Mouse (Mus musculus) frontal cortex, postnatal 14 days (tissue): ENCODE results near the gene I0C0044D17Rik.
"Not testable (repeated sequence)": the region's sequence is repeated elsewhere in the genome, so short reads cannot be mapped to it uniquely, and the experiment has no call there.

Source experiments
- DNase-seq, 2 experiments: peaks; one replicate each; pipeline ENCODE4 v3.0.0; 2022; ENCODE audit warnings: low spot score in 2 of 2

I0C0044D17Rik gene

DNA sequence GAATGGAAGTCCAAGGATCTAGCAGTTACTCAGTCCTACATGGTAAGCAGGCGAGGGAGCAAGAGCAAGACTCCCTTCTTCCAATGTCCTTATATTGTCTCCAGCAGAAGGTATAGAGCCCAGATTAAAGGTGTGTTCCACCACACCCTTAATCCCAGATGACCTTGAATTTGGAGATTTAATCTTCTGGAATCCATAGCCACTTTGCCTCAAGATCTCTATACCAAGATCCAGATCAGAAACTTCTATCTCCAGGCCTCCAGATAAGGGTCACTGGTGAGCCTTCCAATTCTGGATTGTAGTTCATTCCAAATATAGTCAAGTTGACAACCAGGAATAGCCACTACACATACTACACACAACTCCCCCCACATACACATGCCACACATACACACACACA, at the start of gene I0C0044D17Rik:
Gene I0C0044D17Rik, minus strand, starts transcription at position 101 of the 400 bp plus-strand sequence.
- not testable (repeated sequence) for DNase-seq

DNA sequence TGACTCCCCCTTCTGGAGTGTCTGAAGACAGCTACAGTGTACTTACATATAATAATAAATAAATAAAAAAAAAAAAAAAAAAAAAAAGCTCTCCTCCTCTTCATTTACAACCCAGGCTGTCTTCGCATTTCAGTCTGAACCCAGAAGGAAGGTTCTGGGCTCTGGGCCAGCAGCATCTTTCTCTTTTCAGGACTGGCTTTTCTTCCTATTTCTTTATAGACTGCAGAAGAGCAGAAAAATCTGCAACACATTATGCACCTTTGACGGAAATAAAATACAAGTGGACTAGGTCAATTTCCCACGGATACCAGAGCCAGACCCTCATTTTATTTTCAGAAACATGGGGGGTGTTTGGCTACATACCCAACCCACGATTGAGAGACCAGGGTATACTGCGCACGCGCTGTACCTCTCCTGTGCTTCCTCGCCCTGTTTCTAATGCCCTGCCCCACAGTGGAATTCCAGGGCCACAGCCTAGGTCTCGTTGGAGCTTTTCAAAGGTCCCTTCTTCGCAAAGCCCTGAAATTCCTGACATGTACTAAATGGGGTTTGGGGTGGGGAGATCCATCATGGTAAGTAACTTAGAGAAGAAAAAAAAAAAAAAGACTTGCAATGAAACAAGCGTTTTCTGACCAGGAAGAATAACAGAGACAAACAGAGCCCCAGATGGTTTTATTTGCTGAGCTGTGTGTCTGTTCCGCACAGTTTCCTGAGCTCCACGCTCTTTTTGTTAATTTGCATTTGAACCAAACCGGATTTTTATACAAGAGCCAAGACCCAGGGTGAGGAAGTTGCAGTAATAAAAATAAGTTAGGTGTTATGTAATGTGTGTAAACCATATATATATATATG, 42.0 kb upstream of the I0C0044D17Rik start:
- no peak for DNase-seq

- no peak for DNase-seq
These were observed 40.9 kb upstream of the I0C0044D17Rik start for GRCm38 (mm10) chr4:98864546-98864945.

- no peak for DNase-seq
These were observed 40.5 kb upstream of the I0C0044D17Rik start for GRCm38 (mm10) chr4:98864094-98864493.

DNA sequence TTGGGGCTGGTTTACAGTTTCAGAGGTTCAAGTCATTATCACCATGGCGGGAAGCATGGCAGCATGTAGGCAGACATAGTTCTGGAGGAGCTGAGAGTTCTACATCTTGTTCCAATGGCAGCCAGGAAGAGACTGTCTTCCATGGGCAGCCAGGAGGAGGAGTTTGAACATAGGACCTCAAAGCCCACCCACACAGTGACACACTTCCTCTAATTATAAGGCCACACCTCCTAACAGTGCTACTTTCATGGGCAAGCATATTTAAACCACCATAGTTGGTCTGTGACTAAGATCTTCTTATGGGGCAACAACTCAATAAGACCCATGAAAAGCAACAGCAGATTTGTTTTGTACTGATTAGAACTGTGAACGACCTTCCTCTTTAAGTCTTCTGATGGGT, 39.8 kb upstream of the I0C0044D17Rik start:
- no peak for DNase-seq

GRCm38 (mm10) chr4:98858151-98858855, 34.7 kb upstream of the I0C0044D17Rik start:
- no peak for DNase-seq

GRCm38 (mm10) chr4:98857037-98857648, 33.5 kb upstream of the I0C0044D17Rik start:
- no peak for DNase-seq

GRCm38 (mm10) chr4:98853926-98854325, 30.3 kb upstream of the I0C0044D17Rik start:
- no peak for DNase-seq

DNA sequence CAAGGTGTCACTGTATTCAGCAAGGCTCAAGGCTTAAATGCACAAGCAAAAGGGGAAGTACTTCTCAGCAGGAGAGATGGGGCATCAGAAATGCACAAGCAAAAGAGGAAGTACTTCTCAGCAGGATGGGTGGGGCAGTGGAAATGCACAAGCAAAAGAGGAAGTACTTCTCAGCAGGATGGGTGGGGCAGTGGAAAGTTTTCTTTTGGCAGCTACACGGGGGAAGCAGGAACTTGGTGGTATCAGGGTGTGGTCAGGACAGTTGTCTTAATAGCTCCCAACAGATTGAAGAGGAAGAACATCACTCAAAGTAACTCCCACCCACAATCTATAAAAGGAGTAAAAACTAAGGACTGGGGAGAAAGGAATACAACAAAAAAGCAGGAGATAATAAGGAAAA, 26.8 kb upstream of the I0C0044D17Rik start:
- DNase-seq: not testable (repeated sequence)

DNA sequence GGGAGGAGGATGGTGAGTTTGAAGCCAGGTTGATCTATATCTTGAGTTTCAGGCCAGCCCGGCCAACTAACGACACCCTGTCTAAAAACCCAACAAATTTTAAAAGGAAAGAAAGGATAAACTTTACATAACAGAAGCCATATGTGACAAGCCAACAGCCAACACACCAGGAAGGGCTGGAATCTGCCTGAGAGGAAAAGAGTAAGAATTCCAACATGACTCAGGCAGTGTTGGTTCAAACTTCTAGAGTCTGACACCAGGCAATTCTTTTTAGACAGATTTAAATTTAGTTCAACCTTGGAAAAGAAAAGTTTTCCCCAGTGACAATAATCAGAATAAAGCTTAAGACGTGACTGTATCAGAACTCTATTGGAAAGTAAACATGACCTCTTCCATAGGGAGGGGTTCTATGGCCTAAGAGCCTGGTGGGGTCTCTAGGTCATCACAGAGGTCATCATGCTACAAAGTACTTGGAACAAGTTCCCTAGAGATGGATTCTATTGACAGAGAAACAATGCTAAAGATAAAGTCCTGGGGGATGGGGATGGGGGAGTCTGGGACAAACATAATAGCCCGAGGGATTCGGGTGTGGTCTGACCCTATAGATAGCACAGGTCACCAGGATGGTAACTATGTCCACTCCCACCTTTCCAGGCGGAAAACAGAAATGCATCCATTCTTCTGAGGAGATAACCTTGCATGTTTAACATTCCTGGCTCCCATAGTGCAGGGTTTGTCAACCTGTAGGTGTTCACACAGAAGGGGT, 23.7 kb upstream of the I0C0044D17Rik start:
- DNase-seq: no peak

- no peak for DNase-seq
These were observed 22.8 kb upstream of the I0C0044D17Rik start for GRCm38 (mm10) chr4:98846396-98846795.

DNA sequence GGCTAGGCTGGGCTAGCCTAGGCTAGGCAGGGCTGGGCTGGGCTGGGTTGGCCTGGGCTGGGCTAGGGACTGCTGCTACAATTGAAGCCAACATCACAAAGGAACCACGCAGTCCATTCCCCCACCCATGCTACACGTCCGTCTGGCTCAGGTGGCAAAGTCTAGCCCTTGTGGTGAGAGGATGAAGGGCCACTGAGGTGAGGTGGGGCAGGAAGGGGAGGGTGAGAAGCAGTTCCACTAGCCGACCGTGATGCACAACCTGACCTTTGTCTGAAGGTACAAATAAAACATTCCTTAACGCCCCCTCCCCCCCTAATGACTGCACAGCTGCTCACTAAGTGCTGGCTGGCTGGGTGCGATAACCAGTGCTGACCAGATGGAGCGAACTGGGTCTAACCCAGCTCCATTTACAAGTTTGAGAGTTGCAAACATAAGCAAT, 22.1 kb upstream of the I0C0044D17Rik start:
- no peak for DNase-seq

DNA sequence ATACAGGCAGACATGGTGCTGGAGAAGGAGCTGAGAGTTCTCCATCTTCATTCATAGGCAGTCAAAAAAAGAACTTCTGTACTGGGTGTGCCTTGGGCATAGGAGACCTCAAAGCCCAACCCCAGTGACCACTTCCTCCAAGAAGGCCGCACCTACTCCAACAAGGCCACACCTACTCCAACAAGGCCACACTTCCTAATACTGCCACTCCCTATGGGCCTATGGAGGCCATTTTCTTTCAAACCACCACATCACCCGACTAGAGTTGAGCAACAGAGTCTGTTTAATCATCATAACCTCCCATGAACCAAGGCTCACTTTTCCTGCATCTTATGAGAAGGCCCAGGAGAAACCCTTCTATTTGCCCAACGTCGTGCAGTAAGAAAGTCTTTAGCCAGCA, 21.6 kb upstream of the I0C0044D17Rik start:
- no peak for DNase-seq

DNA sequence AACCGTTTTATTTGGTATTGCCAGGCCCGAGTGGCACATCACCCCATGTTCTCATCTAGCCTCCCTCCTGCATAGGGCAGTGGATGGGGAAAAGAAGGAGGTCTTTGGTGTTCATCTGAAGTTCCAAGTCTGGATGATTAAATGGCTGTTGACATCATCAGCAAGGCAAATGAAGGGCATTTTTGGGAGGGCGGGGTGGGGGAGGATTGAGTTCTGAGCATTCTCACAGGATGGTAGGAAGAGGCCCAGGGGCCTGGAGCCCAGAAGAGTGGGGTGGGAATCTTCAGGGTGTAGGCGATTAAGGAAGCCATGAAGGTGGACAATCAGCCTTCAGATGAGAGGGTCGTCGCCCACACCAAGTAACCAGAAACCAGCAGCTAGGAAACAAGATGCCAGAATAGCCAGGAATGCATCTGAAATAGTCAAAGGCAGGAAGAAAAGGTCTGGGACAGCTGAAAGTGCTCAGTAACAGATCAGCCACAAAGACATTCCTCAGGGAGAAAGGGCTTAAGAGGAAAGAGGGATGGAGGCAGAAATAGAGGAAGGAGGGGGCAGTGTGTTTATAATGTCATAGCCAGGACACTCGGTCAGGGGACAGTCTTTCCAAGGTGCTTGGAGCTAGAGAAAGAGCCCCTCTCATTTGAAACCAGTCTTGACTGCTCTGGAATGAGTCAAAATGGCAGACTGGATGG, 20.4 kb upstream of the I0C0044D17Rik start:
- no peak for DNase-seq

GRCm38 (mm10) chr4:98841251-98841650, 17.6 kb upstream of the I0C0044D17Rik start:
- not testable (repeated sequence) for DNase-seq

- no peak for DNase-seq
These were observed 16.9 kb upstream of the I0C0044D17Rik start for GRCm38 (mm10) chr4:98840526-98840925.

DNA sequence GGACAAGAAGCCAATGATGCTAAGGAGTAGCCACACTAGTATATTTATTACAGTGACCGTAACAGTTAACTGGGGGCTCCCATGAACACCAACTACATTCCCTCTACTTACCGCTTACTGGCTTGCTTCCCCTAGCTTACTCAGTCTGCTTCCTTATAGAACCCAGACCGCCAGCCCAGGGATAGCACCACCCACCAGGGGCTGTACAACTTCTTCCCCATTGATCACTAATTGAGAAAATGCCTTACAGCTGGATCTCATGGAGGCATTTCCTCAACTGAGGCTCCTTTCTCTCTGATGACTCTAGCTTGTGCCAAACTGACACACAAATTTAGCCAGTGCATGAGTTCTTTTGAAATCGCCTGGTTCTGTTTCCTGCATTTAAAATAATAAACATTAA, 15.3 kb upstream of the I0C0044D17Rik start:
- DNase-seq: no peak

DNA sequence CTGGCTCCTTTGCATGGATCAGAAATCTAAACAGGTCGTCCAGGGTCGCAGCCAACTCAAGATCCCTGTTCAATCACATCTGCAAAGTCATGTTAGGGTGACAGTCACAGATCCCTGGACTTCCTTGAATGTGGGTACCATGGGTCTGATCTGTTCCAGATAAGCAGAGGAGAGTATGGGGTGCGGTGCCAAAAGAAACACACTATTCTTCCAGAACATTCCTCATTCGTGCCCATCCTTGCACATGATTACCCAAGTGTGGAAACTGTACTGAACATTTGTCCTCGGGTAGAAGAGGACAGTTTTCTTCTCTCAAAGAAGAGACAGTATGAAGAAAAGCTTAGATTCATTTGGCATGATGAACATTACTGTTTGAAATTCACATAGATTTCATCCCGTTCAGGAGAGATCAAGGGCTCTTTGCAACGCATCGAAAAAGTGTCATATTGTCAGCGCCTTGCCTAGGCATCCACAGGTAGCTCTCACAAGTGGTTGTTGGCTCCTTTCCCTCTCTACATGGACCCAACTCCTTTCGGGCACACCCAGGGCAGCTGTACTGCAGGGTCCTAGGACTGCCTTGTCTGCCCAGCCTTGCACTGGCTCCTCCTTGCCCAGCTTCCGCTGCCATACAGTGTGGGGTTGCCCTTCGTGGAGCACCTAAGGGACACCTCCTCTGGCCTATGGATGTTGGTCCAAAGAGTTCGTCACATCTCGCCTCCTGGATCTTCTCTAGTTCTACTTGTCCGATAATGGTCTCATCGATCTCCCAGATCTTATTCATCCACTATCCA, 14.3 kb upstream of the I0C0044D17Rik start:
- DNase-seq: no peak

DNA sequence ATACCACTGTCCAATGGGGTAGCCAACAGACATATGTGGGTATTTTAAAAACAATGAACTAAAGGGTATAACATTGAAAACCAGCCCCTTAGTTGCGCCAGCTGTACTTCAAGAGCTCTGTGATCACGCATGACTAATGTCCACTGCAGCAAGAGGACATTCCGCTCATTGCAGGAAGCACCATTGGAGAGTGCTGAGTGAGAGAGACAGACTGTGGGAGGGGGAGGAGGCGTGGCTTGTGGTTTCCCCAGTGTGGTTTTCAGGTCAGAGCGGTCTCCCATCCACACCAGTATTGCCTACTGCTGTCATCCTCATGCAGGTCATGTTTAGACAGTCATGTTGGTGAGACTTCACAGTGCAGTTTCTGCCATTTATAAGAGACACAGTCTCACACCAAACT, 12.9 kb upstream of the I0C0044D17Rik start:
- DNase-seq: no peak

GRCm38 (mm10) chr4:98834782-98835181, 11.1 kb upstream of the I0C0044D17Rik start:
- no peak for DNase-seq
